Mouse (Mus musculus) embryonic stem cell, embryonic (primary cell): ENCODE data around the gene Olfr1314.

ENCODE experiments used
- CTCF ChIA-PET, 4 experiments: fragments of 300-600 bp in 2 of 4; fragments of 350-600 bp in 2 of 4; sonication (Branson Sonifier 250); formaldehyde crosslinking; loops; one replicate each; lab custom pipeline; 2022; ENCODE audit warnings: inconsistent platforms in 2 of 4; lab: Charles Lee
- POLR2A ChIA-PET, 4 experiments: fragments of 300-600 bp in 2 of 4; fragments of 350-600 bp in 2 of 4; sonication (Branson Sonifier 250); formaldehyde crosslinking; loops; one replicate each; lab custom pipeline; 2022; ENCODE audit warnings: antibody characterized with exemption in 4 of 4, inconsistent platforms in 1 of 4; lab: Charles Lee

Olfr1314 gene

GRCm38 (mm10) chr2:112096681-112097080 is at the start of gene Olfr1314:
Gene Olfr1314 (minus strand): TSS chr2:112096781.
- ChIA-PET POLR2A (no interaction called here), CTCF (no interaction called here)

- ChIA-PET CTCF (no interaction called here), POLR2A (no interaction called here)
These were observed 43.4 kb upstream of the Olfr1314 start, which contains the start of gene Olfr1317 for GRCm38 (mm10) chr2:112140029-112140428. Gene Olfr1317 (plus strand): TSS chr2:112140329.

DNA sequence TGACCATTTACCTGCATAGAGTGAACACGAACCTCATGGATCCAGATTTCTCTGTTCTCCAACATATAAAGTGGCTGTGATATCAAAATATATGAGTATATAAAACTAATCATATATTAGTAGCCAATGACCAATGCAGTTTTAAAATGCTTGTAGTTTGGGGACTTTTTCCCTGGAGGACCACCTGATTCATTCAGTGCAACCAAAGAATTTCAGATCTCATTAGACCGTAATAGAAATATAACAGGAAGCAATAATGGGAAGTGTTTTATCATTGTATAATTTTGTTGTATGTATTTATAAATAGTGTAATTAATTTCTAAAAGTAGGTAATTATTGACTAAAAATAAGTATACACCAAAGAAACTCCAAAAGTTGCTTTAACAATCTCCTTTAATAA is 38.3 kb upstream of the Olfr1314 start, which contains the start of gene Olfr1316:
TSS of gene Olfr1316 (minus strand) at position 101 of the 400 bp plus-strand sequence.
- POLR2A ChIA-PET, result no interaction called here
- CTCF ChIA-PET, result no interaction called here

DNA sequence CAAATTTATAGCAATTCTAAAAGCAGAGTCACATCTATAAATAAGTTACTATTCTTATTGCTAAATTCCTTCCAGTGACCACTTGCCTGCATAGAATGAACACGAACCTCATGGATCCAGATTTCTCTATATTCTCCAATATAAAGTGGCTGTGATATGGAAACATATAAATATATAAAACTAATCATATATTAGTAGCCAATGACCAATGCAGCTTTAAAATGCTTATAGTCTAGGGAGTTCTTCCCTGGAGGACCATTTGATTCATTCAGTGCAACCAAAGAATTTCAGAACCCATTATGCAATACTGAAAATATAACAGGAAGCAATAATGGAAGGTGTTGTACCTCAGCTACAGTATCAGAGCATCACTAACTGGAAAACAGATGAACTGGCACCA is 18.8 kb upstream of the Olfr1314 start, which contains the start of gene Olfr1315-ps1:
TSS of gene Olfr1315-ps1 (minus strand) at position 101 of the 400 bp plus-strand sequence.
- POLR2A ChIA-PET, result no interaction called here

GRCm38 (mm10) chr2:112077743-112078142 is 18.8 kb downstream of the Olfr1314 start, which contains the start of gene Olfr1313:
Gene Olfr1313 (minus strand): TSS chr2:112077843.
- ChIA-PET CTCF (no interaction called here), POLR2A (no interaction called here)

More for the DNA sequence above, 18.8 kb upstream of the Olfr1314 start, which contains the start of gene Olfr1315-ps1:
- CTCF ChIA-PET, result no interaction called here

DNA sequence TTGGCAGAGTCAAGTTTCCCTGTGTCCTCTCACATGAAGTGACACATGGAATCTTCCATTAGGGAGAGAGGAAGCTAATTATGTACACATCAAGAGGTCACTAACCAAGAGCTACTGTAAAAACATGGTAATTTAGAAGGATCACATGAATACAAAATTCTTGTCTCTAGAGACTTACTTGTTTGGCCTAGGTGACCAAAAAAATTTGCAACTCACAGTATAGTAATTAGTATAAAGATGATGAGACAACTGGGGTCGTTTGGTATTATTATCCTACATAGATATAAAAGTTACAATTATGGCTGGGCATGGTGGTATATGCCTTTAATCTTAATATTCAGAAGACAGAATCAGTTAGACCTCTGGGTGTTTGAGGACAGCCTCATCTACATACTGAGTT is 46.4 kb downstream of the Olfr1314 start, which contains the start of gene Olfr1312:
TSS of gene Olfr1312 (minus strand) at position 101 of the 400 bp plus-strand sequence.
- CTCF ChIA-PET, result no interaction called here
- POLR2A ChIA-PET, result no interaction called here
